Mouse (Mus musculus) heart, postnatal 0 days (tissue): Measurements from ENCODE around the gene Gpatch8.

Experiments
- CTCF ChIP-seq: IDR thresholded peaks from 2 replicates; pipeline ENCODE4 v1.5.1; 2016; ENCODE audit warnings: antibody characterized with exemption, control low read depth, low read depth
- EP300 ChIP-seq: IDR thresholded peaks from 2 replicates; pipeline ENCODE4 v1.6.1; 2016; ENCODE audit warnings: antibody characterized with exemption, low read depth

DNA sequence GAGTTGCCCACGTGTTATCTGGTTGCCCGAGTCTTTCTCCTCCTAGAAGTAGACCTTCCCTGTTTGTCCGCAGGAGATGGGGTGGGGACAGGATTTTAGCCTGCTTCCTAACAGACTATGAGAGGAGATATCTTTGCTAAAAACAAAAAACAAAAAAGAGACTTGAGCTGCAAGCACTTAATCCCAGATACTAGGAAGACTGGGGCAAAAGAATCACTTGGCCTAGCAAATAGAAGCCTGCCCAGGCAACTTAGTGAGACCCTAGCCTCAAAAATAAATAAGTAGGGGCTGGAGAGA lies 23.8 kb upstream of the Gpatch8 start:
- TF ChIP-seq CTCF (no peak), EP300 (no peak)
